Mouse (Mus musculus): ENCODE measurements around the gene Ubac2. TPM values are rescaled to one million over a fixed set of nuclear protein-coding genes. Genes with fewer than 3 reads are reported as not detected.

Ubac2 gene
- polyA plus RNA-seq, 1 experiment from 2014 or later: 43.2 TPM

DNA sequence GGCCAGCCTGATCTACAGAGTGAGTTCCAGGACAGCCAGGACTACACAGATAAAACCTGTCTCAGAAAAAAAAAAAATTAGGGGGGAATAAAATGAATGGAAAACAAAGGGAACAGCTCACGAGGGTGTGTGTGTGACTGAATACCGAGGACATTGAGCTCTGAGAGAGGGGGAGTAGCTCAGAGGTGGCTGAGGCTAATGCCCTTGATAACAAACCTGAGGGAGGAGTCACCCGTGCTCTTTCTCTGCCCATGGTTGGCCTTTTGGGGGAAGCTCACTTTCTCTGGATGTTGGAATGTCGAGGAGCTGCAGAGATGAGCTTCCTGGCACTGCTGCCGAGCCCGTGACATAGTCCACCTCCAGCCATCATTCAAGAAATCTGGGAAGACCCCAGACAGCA is 82.6 kb downstream of the Ubac2 start:
- Histone ChIP-seq H3K9ac (replicated peaks; ENCODE audit: low read depth) (no peak overlapping the region), H3K4me1 (ENCODE audit: insufficient read depth, low read depth, low read length) (peaks cover 6% of the 10 kb centered on the region; the same call in 1 of the 2 replicates), H3K4me2 (replicated peaks; ENCODE audit: low read depth, low read length) (no peak overlapping the region), H3K27me3 (replicated peaks; ENCODE audit: insufficient read depth, low read length) (no peaks in the 10 kb centered on the region), H3K36me3 (ENCODE audit: insufficient read depth, low read length) (no peaks in the 10 kb centered on the region), H3K9me3 (ENCODE audit: low read length) (no peaks in the 10 kb centered on the region), H3K27ac (ENCODE audit: low read length) (no peak overlapping the region), H3K4me3 (ENCODE audit: low read depth, low read length) (no peak overlapping the region)
- 46% methylated on average over 6 of the region's 6 CpGs for WGBS
- no peak for ATAC-seq
- DNase-seq (ENCODE audit: low spot score): no peak
- TF ChIP-seq EP300 (IDR thresholded peaks at IDR 0.05) (no peak), CTCF (IDR thresholded peaks at IDR 0.05) (no peak)

DNA sequence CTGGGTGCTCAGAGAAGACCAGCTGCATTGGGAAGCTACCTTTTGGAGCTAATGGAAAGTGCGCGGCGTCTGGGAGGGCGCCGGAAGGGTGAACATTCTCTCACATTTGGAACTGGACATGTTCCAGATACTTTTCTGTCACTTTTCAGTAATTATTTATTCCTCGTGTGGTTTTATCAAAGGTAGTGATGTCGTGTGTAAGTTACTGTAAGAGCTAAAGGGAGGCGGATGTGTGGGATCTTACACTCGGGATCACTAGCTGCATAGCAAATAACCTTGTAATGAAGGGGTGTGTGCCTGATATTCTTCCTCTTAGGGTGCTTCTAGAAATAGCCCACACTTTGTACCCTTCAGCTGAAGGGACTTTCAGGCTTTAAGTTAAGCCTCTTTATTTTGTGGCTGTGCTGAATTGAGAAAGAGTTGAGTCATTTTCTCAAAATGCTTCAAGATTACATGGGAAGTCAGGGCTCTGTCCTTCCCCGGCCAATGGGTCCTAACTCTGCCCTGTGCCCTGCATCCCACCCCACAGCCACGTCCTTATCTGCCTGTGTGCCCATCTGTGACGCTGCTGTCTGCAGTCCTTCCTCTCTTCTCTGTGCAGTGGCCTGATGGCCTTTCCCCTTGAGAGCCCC is 83.2 kb downstream of the Ubac2 start:
- H3K4me1 ChIP-seq (ENCODE audit: insufficient read depth, low read depth, low read length): peaks cover 6% of the 10 kb centered on the region; the same call in 1 of the 2 replicates
- H3K9ac ChIP-seq (replicated peaks; ENCODE audit: low read depth): no peak overlapping the region
- H3K27ac ChIP-seq (ENCODE audit: low read length): no peak overlapping the region
- H3K4me2 ChIP-seq (replicated peaks; ENCODE audit: low read depth, low read length): no peak overlapping the region
- no peak overlapping the region for H3K4me3 ChIP-seq (ENCODE audit: low read depth, low read length)
- peak; percentile 38 for ATAC-seq
- H3K9me3 ChIP-seq (ENCODE audit: low read length): no peaks in the 10 kb centered on the region
- TF ChIP-seq CTCF (IDR thresholded peaks at IDR 0.05): no peak
- TF ChIP-seq EP300 (IDR thresholded peaks at IDR 0.05): no peak
- no peaks in the 10 kb centered on the region for H3K27me3 ChIP-seq (replicated peaks; ENCODE audit: insufficient read depth, low read length)
- no peaks in the 10 kb centered on the region for H3K36me3 ChIP-seq (ENCODE audit: insufficient read depth, low read length)
- 65% methylated on average over 12 of the region's 12 CpGs for WGBS
- DNase-seq (ENCODE audit: low spot score): no peak

DNA sequence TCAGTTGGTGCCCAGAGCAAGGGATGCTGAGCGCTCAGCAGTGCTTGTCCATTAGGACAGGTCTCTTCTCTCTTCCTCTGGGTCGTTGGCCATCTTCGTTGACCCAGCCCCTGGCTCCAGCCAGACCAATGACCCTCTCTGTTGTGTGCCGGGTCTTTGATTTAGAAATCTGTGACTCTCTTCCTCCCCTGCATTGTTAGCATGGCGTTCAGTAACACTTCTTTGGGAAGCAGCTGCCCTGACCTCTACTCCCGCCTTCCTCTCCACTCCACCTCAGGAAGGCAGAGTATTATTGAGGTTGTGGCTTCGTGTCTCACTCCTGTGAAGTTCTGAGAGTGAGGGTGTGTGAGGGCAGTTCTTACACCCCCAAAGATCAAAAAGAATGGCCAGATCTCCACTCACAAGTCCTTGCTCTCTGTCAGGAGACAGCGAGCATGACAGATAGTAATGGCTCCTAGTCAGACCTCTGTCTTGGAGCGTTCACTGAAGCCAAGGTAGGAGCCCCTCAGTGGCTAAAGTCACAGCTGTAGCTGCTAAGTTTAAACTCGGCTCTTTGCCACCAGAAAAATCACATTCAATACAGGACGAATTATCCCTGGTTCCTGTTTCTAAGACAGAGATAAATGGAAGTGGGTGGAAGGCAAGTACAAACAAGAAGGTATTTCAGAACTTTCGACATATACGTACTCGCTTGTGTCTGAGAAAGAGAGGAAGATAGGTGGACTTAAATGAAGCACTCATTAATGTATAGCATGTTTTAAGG is 83.9 kb downstream of the Ubac2 start:
- Histone ChIP-seq H3K9me3 (ENCODE audit: low read length) (no peaks in the 10 kb centered on the region), H3K9ac (replicated peaks; ENCODE audit: low read depth) (no peak overlapping the region), H3K27me3 (replicated peaks; ENCODE audit: insufficient read depth, low read length) (no peaks in the 10 kb centered on the region), H3K36me3 (ENCODE audit: insufficient read depth, low read length) (no peaks in the 10 kb centered on the region), H3K4me3 (ENCODE audit: low read depth, low read length) (no peak overlapping the region), H3K27ac (ENCODE audit: low read length) (no peak overlapping the region), H3K4me1 (ENCODE audit: insufficient read depth, low read depth, low read length) (peaks cover 6% of the 10 kb centered on the region; the same call in 1 of the 2 replicates), H3K4me2 (replicated peaks; ENCODE audit: low read depth, low read length) (no peak overlapping the region)
- TF ChIP-seq EP300 (IDR thresholded peaks at IDR 0.05) (no peak), CTCF (IDR thresholded peaks at IDR 0.05) (no peak)
- 59% methylated on average over 14 of the region's 14 CpGs for WGBS
- DNase-seq (ENCODE audit: low spot score) (no peak), ATAC-seq (peak; percentile 11; the same call in 1 of the 2 replicates)

DNA sequence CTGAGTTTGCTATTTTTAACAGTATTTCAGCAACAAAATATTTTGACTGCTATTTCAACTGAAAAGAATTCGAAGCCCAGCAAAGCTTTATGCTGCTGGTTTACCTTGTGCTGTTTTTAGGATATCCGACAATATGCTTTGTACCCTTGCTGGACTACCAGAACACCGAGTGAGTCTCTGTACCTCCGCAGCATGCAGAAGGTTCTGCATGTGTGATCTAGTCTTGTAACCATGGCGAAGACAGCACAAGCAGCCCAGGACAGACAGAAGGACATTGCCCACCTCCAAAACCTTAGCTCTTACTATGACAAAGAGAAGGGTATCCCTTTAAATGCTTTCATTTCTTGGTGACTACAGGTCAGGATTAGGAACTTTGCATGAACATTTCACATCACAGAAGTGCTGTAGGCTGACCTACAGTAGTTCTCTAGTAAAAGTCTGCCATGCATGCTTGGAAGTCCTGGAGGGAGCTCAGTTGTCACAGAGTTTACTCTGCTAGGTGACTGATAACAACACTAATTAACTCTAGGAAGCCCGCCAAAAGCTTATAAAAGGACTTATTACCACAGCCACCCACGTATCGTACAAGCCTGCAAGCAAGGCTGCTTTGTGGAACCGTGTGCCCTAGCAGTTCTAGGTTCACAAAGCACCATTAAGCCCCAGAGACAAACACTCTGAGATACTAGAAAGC is 85.0 kb downstream of the Ubac2 start:
- Histone ChIP-seq H3K27ac (ENCODE audit: low read length) (no peak overlapping the region), H3K4me3 (ENCODE audit: low read depth, low read length) (no peak overlapping the region), H3K4me2 (replicated peaks; ENCODE audit: low read depth, low read length) (no peak overlapping the region), H3K4me1 (ENCODE audit: insufficient read depth, low read depth, low read length) (peaks cover 6% of the 10 kb centered on the region; the same call in 1 of the 2 replicates), H3K9me3 (ENCODE audit: low read length) (no peaks in the 10 kb centered on the region), H3K9ac (replicated peaks; ENCODE audit: low read depth) (no peak overlapping the region), H3K36me3 (ENCODE audit: insufficient read depth, low read length) (no peaks in the 10 kb centered on the region), H3K27me3 (replicated peaks; ENCODE audit: insufficient read depth, low read length) (no peaks in the 10 kb centered on the region)
- TF ChIP-seq CTCF (IDR thresholded peaks at IDR 0.05) (no peak), EP300 (IDR thresholded peaks at IDR 0.05) (no peak)
- WGBS: 48% methylated on average over 9 of the region's 9 CpGs
- DNase-seq (ENCODE audit: low spot score): no peak
- no peak; the same call in 1 of the 2 replicates for ATAC-seq

DNA sequence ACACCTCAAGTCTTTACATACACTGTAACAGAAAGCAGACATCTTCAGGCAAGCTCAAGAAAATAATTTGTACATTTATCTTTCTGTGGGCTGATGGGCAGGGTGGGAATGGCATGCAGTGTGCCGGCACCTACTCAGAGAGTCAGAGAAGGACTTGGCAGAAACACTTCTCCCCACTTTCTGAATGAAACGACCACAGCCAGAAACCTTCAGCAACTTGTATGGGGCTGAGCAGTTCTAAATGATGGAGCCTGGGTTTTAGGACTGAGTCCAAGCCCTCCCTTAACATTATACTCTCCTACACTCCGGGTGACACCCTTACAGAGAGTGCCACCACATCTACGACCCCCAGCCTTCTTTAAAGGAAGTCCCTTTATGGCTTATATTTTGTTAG is 85.5 kb downstream of the Ubac2 start:
- no peak overlapping the region for H3K9ac ChIP-seq (replicated peaks; ENCODE audit: low read depth)

DNA sequence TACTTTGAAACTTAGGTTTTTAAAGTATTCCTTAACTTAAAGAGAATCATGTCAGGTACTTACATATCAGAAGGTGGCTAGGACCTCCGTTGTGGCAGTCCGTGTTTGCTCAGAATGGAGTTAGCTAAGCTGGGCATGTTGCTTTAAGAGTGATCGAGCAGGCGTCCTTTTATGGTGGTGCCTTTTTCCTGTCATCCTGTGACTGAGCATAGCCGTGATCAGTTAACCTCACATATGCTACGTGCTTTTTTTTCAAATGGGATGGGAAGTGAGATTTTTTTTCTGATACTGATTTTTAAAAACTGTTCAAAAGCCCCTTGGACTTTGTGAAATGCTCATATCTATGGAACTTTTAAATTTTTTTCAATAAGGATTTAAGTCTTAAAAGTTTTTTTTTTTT is 86.6 kb downstream of the Ubac2 start, which contains the start of gene Gpr183:
Gene Gpr183, minus strand, starts transcription at position 206 of the 400 bp plus-strand sequence.
- no peak within 1 kb of the TSS for H3K9ac ChIP-seq (replicated peaks; ENCODE audit: low read depth)

More for the DNA sequence above, 85.5 kb downstream of the Ubac2 start:
- DNase-seq (ENCODE audit: low spot score) (no peak), ATAC-seq (no peak)
- Histone ChIP-seq H3K4me1 (ENCODE audit: insufficient read depth, low read depth, low read length) (peaks cover 6% of the 10 kb centered on the region; the same call in 1 of the 2 replicates), H3K4me2 (replicated peaks; ENCODE audit: low read depth, low read length) (no peak overlapping the region), H3K4me3 (ENCODE audit: low read depth, low read length) (no peak overlapping the region), H3K36me3 (ENCODE audit: insufficient read depth, low read length) (no peaks in the 10 kb centered on the region), H3K27ac (ENCODE audit: low read length) (no peak overlapping the region), H3K9me3 (ENCODE audit: low read length) (no peaks in the 10 kb centered on the region), H3K27me3 (replicated peaks; ENCODE audit: insufficient read depth, low read length) (no peaks in the 10 kb centered on the region)
- 32% methylated on average over 4 of the region's 4 CpGs for WGBS
- TF ChIP-seq EP300 (IDR thresholded peaks at IDR 0.05) (no peak), CTCF (IDR thresholded peaks at IDR 0.05) (no peak)

More for the DNA sequence above, 86.6 kb downstream of the Ubac2 start, which contains the start of gene Gpr183:
- WGBS: 25% methylated on average over 6 of the region's 6 CpGs
- ATAC-seq (no peak), DNase-seq (ENCODE audit: low spot score) (no peak)
- H3K36me3 ChIP-seq (ENCODE audit: insufficient read depth, low read length): no peaks in the 10 kb centered on the region
- H3K4me2 ChIP-seq (replicated peaks; ENCODE audit: low read depth, low read length): no peak within 1 kb of the TSS
- no peaks in the 10 kb centered on the region for H3K9me3 ChIP-seq (ENCODE audit: low read length)
- H3K27ac ChIP-seq (ENCODE audit: low read length): no peak within 1 kb of the TSS
- H3K27me3 ChIP-seq (replicated peaks; ENCODE audit: insufficient read depth, low read length): no peaks in the 10 kb centered on the region
- TF ChIP-seq EP300 (IDR thresholded peaks at IDR 0.05): no peak
- TF ChIP-seq CTCF (IDR thresholded peaks at IDR 0.05): no peak
- no peak within 1 kb of the TSS for H3K4me3 ChIP-seq (ENCODE audit: low read depth, low read length)
- H3K4me1 ChIP-seq (ENCODE audit: insufficient read depth, low read depth, low read length): peaks cover 6% of the 10 kb centered on the region; the same call in 1 of the 2 replicates

Measured in lung, postnatal 0 days (tissue).